Mouse (Mus musculus): ENCODE data around the gene Sec23ip.

DNA sequence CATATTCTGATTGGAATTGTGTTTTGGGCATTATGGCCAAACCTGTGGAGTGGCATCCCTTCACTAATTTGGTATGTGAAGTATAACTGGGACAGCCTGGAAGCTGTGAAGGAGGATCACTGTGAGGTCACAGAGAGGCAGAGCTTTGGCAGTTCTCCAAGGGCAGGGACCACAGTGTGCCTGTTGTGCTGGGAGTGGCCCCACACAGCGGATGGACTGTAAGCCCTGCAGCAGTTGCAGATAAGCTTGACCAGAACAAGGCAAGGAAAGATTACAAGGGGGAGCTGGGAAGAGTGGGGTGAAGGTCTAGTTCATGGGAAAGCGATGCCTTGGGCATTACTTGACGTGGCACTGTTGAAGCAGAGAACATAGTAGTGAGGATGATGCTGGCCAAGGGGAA lies 4.0 kb downstream of the Sec23ip start:
- TF ChIP-seq CTCF (IDR thresholded peaks at IDR 0.05; ENCODE audit: borderline replicate concordance, control insufficient read depth, extremely low read depth, insufficient read depth, low read length, poor library complexity) (no peak), POLR2A (IDR thresholded peaks at IDR 0.05; ENCODE audit: control insufficient read depth, extremely low read depth, insufficient read depth, low read length, poor library complexity) (no peak)

All from thymus, adult 2 months (tissue).